19 mouse cellular contexts compared by ENCODE assay signal in genomic region chr7:115763851-115764250, GRCm38 (mm10).
"Had no signal": no experiment of that assay in that cellular context is flagged by ENCODE, and none has a peak within 500 bp of the region (broad histone marks: within the 10 kb centered on the region; RNA-seq: fewer than 3 reads in every experiment).

No protein-coding gene starts in this region.

- DNase-seq: lung, adult 18-20 months; lung, postnatal 14 days; midbrain, embryonic 14.5 days; retina, postnatal 1 day; right cerebral cortex, adult 18-20 months; right cerebral cortex, postnatal 25 days; right cerebral cortex, postnatal 4 days; spleen, adult 18-20 months; thymus, adult 18-20 months; thymus, postnatal 14 days; thymus, postnatal 36 days had no signal

- H3K27me3 ChIP-seq: liver, embryonic 12.5 days; midbrain, embryonic 12.5 days; neural tube, embryonic 13.5 days; neural tube, embryonic 15.5 days had no signal

- H3K9ac ChIP-seq: liver, embryonic 12.5 days; liver, embryonic 14.5 days; midbrain, embryonic 12.5 days; neural tube, embryonic 13.5 days; neural tube, embryonic 15.5 days had no signal

- H3K4me2 ChIP-seq: liver, embryonic 12.5 days; midbrain, embryonic 12.5 days; neural tube, embryonic 13.5 days; neural tube, embryonic 15.5 days had no signal

- H3K4me1 ChIP-seq: liver, embryonic 12.5 days; neural tube, embryonic 13.5 days; neural tube, embryonic 15.5 days had no signal

- H3K27ac ChIP-seq: liver, embryonic 12.5 days; liver, embryonic 14.5 days; midbrain, embryonic 10.5 days; midbrain, embryonic 12.5 days; neural tube, embryonic 13.5 days; neural tube, embryonic 15.5 days had no signal

- H3K9me3 ChIP-seq: liver, embryonic 12.5 days; midbrain, embryonic 10.5 days; midbrain, embryonic 12.5 days; neural tube, embryonic 13.5 days; neural tube, embryonic 15.5 days had no signal

- H3K36me3 ChIP-seq: liver, embryonic 12.5 days; midbrain, embryonic 10.5 days; midbrain, embryonic 12.5 days; neural tube, embryonic 13.5 days; neural tube, embryonic 15.5 days had no signal

- H3K4me3 ChIP-seq: liver, embryonic 12.5 days; midbrain, embryonic 10.5 days; midbrain, embryonic 12.5 days; myocyte; neural tube, embryonic 13.5 days; neural tube, embryonic 15.5 days had no signal

- ATAC-seq: liver, embryonic 12.5 days; midbrain, embryonic 16.5 days had no signal
